Mouse (Mus musculus) liver, adult 2 months (tissue): ENCODE measurements at regions not wholly inside any gene's neighbourhood (a gene's known extent, or its start where the extent isn't known, plus 50 kb on each side); places are given as distances from the start of the nearest gene placed in this dataset.

Experiments
- CTCF ChIP-seq: fragments of 200-500 bp; IDR thresholded peaks from 2 replicates; pipeline ENCODE4 v1.5.1; 2011; ENCODE audit warnings: low read depth, low read length, control low read depth
- POLR2A ChIP-seq: fragments of 200-500 bp; IDR thresholded peaks from 2 replicates; pipeline ENCODE4 v1.6.1; 2011; ENCODE audit warnings: low read length, control low read depth; ENCODE audit not compliant: insufficient read depth; ENCODE audit errors: extremely low read depth

GRCm38 (mm10) chr16:28038954-28039353 lies 650.3 kb downstream of the Ccdc50 start:
- TF ChIP-seq CTCF (no peak), POLR2A (no peak)
